Mouse (Mus musculus): Measurements from ENCODE around the gene Prrg2.

- TF ChIP-seq CTCF (IDR thresholded peaks at IDR 0.05) (peak; percentile 29), POLR2A (IDR thresholded peaks at IDR 0.05; ENCODE audit: insufficient read depth, low read depth, low read length) (no peak), EP300 (IDR thresholded peaks at IDR 0.05; ENCODE audit: insufficient read depth, low read depth, low read length) (no peak)
Observed at GRCm38 (mm10) chr7:45086084-45086483, 23.6 kb upstream of the Prrg2 start.

Measured in heart, adult 2 months (tissue).